Mouse (Mus musculus): Measurements from ENCODE around the gene Dgkg. TPM values are rescaled to one million over a fixed set of nuclear protein-coding genes. Genes with fewer than 3 reads are reported as not detected.

Dgkg gene
- polyA plus RNA-seq, 1 experiment from 2014 or later, result 5.5 TPM

- peak overlapping the region; percentile 73 for H3K27ac ChIP-seq (ENCODE audit: low read length)
- H3K9ac ChIP-seq (ENCODE audit: low read depth, low read length), result peak overlapping the region; percentile 71
- no peaks in the 10 kb centered on the region for H3K36me3 ChIP-seq (ENCODE audit: control insufficient read depth, insufficient read depth, low read length)
- peak; percentile 83 for ATAC-seq
- peak overlapping the region; percentile 75 for H3K4me2 ChIP-seq (ENCODE audit: low read depth, low read length)
- 8% methylated on average over 26 of the region's 26 CpGs for WGBS
- no peaks in the 10 kb centered on the region for H3K27me3 ChIP-seq (replicated peaks; ENCODE audit: control insufficient read depth, insufficient read depth, low read length)
- peak overlapping the region; percentile 48 for H3K4me3 ChIP-seq (ENCODE audit: low read length)
- H3K9me3 ChIP-seq (ENCODE audit: control insufficient read depth, low read length), result no peaks in the 10 kb centered on the region
- H3K4me1 ChIP-seq (ENCODE audit: control insufficient read depth, insufficient read depth, low read length), result peaks cover 20% of the 10 kb centered on the region
These were observed 108.6 kb downstream of the Dgkg start for GRCm38 (mm10) chr16:22548167-22549080.

- H3K36me3 ChIP-seq (ENCODE audit: control insufficient read depth, insufficient read depth, low read length), result no peaks in the 10 kb centered on the region
- no peaks in the 10 kb centered on the region for H3K27me3 ChIP-seq (replicated peaks; ENCODE audit: control insufficient read depth, insufficient read depth, low read length)
- H3K4me1 ChIP-seq (ENCODE audit: control insufficient read depth, insufficient read depth, low read length), result peaks cover 20% of the 10 kb centered on the region
- H3K27ac ChIP-seq (ENCODE audit: low read length), result no peak overlapping the region
- WGBS, result 56% methylated on average over 10 of the region's 10 CpGs
- peak overlapping the region; percentile 48 for H3K4me3 ChIP-seq (ENCODE audit: low read length)
- no peaks in the 10 kb centered on the region for H3K9me3 ChIP-seq (ENCODE audit: control insufficient read depth, low read length)
- peak overlapping the region; percentile 75 for H3K4me2 ChIP-seq (ENCODE audit: low read depth, low read length)
- H3K9ac ChIP-seq (ENCODE audit: low read depth, low read length), result 0 out of 2 replicates have a peak overlapping the region, but pooled peaks have one; percentile 13
- ATAC-seq, result 0 out of 2 replicates have a peak, but pooled peaks have one; percentile 5
These were observed 109.3 kb downstream of the Dgkg start for GRCm38 (mm10) chr16:22547741-22548140.

- no peak for ATAC-seq
- Histone ChIP-seq H3K9me3 (ENCODE audit: control insufficient read depth, low read length) (no peaks in the 10 kb centered on the region), H3K4me2 (ENCODE audit: low read depth, low read length) (no peak overlapping the region), H3K36me3 (ENCODE audit: control insufficient read depth, insufficient read depth, low read length) (no peaks in the 10 kb centered on the region), H3K27ac (ENCODE audit: low read length) (peak overlapping the region; percentile 35; the same call in 1 of the 2 replicates), H3K9ac (ENCODE audit: low read depth, low read length) (no peak overlapping the region), H3K4me1 (ENCODE audit: control insufficient read depth, insufficient read depth, low read length) (peaks cover 16% of the 10 kb centered on the region), H3K4me3 (ENCODE audit: low read length) (no peak overlapping the region), H3K27me3 (replicated peaks; ENCODE audit: control insufficient read depth, insufficient read depth, low read length) (no peaks in the 10 kb centered on the region)
- WGBS, result 59% methylated on average over 8 of the region's 8 CpGs
These were observed 111.2 kb downstream of the Dgkg start for GRCm38 (mm10) chr16:22545799-22546198.

GRCm38 (mm10) chr16:22545016-22545561, 111.9 kb downstream of the Dgkg start:
- H3K9me3 ChIP-seq (ENCODE audit: control insufficient read depth, low read length), result no peaks in the 10 kb centered on the region
- no peaks in the 10 kb centered on the region for H3K36me3 ChIP-seq (ENCODE audit: control insufficient read depth, insufficient read depth, low read length)
- H3K27me3 ChIP-seq (replicated peaks; ENCODE audit: control insufficient read depth, insufficient read depth, low read length), result no peaks in the 10 kb centered on the region
- no peak overlapping the region for H3K4me3 ChIP-seq (ENCODE audit: low read length)
- no peak overlapping the region for H3K9ac ChIP-seq (ENCODE audit: low read depth, low read length)
- ATAC-seq, result peak; percentile 21; the same call in 1 of the 2 replicates
- peaks cover 13% of the 10 kb centered on the region for H3K4me1 ChIP-seq (ENCODE audit: control insufficient read depth, insufficient read depth, low read length)
- 21% methylated on average over 3 of the region's 3 CpGs for WGBS
- no peak overlapping the region for H3K4me2 ChIP-seq (ENCODE audit: low read depth, low read length)
- peak overlapping the region; percentile 35; the same call in 1 of the 2 replicates for H3K27ac ChIP-seq (ENCODE audit: low read length)

- H3K27me3 ChIP-seq (replicated peaks; ENCODE audit: control insufficient read depth, insufficient read depth, low read length), result no peaks in the 10 kb centered on the region
- ATAC-seq, result no peak
- no peaks in the 10 kb centered on the region for H3K9me3 ChIP-seq (ENCODE audit: control insufficient read depth, low read length)
- no peak overlapping the region for H3K9ac ChIP-seq (ENCODE audit: low read depth, low read length)
- no peak overlapping the region for H3K4me3 ChIP-seq (ENCODE audit: low read length)
- peaks cover 11% of the 10 kb centered on the region for H3K4me1 ChIP-seq (ENCODE audit: control insufficient read depth, insufficient read depth, low read length)
- no peak overlapping the region for H3K27ac ChIP-seq (ENCODE audit: low read length)
- no peaks in the 10 kb centered on the region for H3K36me3 ChIP-seq (ENCODE audit: control insufficient read depth, insufficient read depth, low read length)
- no peak overlapping the region for H3K4me2 ChIP-seq (ENCODE audit: low read depth, low read length)
- WGBS, result 60% methylated on average over 6 of the region's 6 CpGs
These were observed 114.3 kb downstream of the Dgkg start for GRCm38 (mm10) chr16:22542691-22543141.

- WGBS, result 76% methylated on average over 6 of the region's 6 CpGs
- Histone ChIP-seq H3K9me3 (ENCODE audit: control insufficient read depth, low read length) (no peaks in the 10 kb centered on the region), H3K4me3 (ENCODE audit: low read length) (no peak overlapping the region), H3K27ac (ENCODE audit: low read length) (no peak overlapping the region), H3K4me1 (ENCODE audit: control insufficient read depth, insufficient read depth, low read length) (no peaks in the 10 kb centered on the region), H3K27me3 (replicated peaks; ENCODE audit: control insufficient read depth, insufficient read depth, low read length) (no peaks in the 10 kb centered on the region), H3K4me2 (ENCODE audit: low read depth, low read length) (no peak overlapping the region), H3K36me3 (ENCODE audit: control insufficient read depth, insufficient read depth, low read length) (no peaks in the 10 kb centered on the region), H3K9ac (ENCODE audit: low read depth, low read length) (no peak overlapping the region)
- ATAC-seq, result no peak
These were observed 117.7 kb downstream of the Dgkg start for GRCm38 (mm10) chr16:22539275-22539674.

- no peak overlapping the region for H3K9ac ChIP-seq (ENCODE audit: low read depth, low read length)
- no peaks in the 10 kb centered on the region for H3K9me3 ChIP-seq (ENCODE audit: control insufficient read depth, low read length)
- no peak overlapping the region for H3K4me2 ChIP-seq (ENCODE audit: low read depth, low read length)
- no peak overlapping the region for H3K27ac ChIP-seq (ENCODE audit: low read length)
- no peak for ATAC-seq
- H3K4me1 ChIP-seq (ENCODE audit: control insufficient read depth, insufficient read depth, low read length), result no peaks in the 10 kb centered on the region
- no peaks in the 10 kb centered on the region for H3K27me3 ChIP-seq (replicated peaks; ENCODE audit: control insufficient read depth, insufficient read depth, low read length)
- 67% methylated on average over 8 of the region's 8 CpGs for WGBS
- no peaks in the 10 kb centered on the region for H3K36me3 ChIP-seq (ENCODE audit: control insufficient read depth, insufficient read depth, low read length)
- no peak overlapping the region for H3K4me3 ChIP-seq (ENCODE audit: low read length)
These were observed 120.3 kb downstream of the Dgkg start for GRCm38 (mm10) chr16:22536581-22537160.

GRCm38 (mm10) chr16:22533087-22533486, 123.9 kb downstream of the Dgkg start:
- Histone ChIP-seq H3K4me1 (ENCODE audit: control insufficient read depth, insufficient read depth, low read length) (no peaks in the 10 kb centered on the region), H3K9ac (ENCODE audit: low read depth, low read length) (no peak overlapping the region), H3K27ac (ENCODE audit: low read length) (no peak overlapping the region), H3K4me3 (ENCODE audit: low read length) (no peak overlapping the region), H3K27me3 (replicated peaks; ENCODE audit: control insufficient read depth, insufficient read depth, low read length) (no peaks in the 10 kb centered on the region), H3K4me2 (ENCODE audit: low read depth, low read length) (no peak overlapping the region), H3K9me3 (ENCODE audit: control insufficient read depth, low read length) (no peaks in the 10 kb centered on the region), H3K36me3 (ENCODE audit: control insufficient read depth, insufficient read depth, low read length) (no peaks in the 10 kb centered on the region)
- 85% methylated on average over 3 of the region's 3 CpGs for WGBS
- ATAC-seq, result no peak

GRCm38 (mm10) chr16:22531834-22532233, 125.2 kb downstream of the Dgkg start:
- H3K4me2 ChIP-seq (ENCODE audit: low read depth, low read length), result no peak overlapping the region
- H3K27ac ChIP-seq (ENCODE audit: low read length), result no peak overlapping the region
- no peak for ATAC-seq
- no peaks in the 10 kb centered on the region for H3K9me3 ChIP-seq (ENCODE audit: control insufficient read depth, low read length)
- H3K36me3 ChIP-seq (ENCODE audit: control insufficient read depth, insufficient read depth, low read length), result no peaks in the 10 kb centered on the region
- H3K9ac ChIP-seq (ENCODE audit: low read depth, low read length), result no peak overlapping the region
- H3K27me3 ChIP-seq (replicated peaks; ENCODE audit: control insufficient read depth, insufficient read depth, low read length), result no peaks in the 10 kb centered on the region
- WGBS, result 84% methylated on average over 6 of the region's 6 CpGs
- H3K4me1 ChIP-seq (ENCODE audit: control insufficient read depth, insufficient read depth, low read length), result no peaks in the 10 kb centered on the region
- H3K4me3 ChIP-seq (ENCODE audit: low read length), result no peak overlapping the region

Data from intestine, embryonic 16.5 days (tissue).